Mouse (Mus musculus) heart, adult 2 months (tissue): ENCODE measurements around the gene Car8. TPM values are rescaled to one million over a fixed set of nuclear protein-coding genes. Genes with fewer than 3 reads are reported as not detected.
"Not testable (repeated sequence)": the region's sequence is repeated elsewhere in the genome, so short reads cannot be mapped to it uniquely, and the experiment has no call there.

ENCODE experiments used
- DNase-seq, 2 experiments: peaks; one replicate each; pipeline ENCODE4 v3.0.0; 2021
- H3K27ac ChIP-seq: fragments of 200-600 bp; 2 replicates; pipeline ENCODE4 v1.8.1; 2022
- H3K27me3 ChIP-seq: fragments of 200-500 bp; 2 replicates; pipeline ENCODE4 v1.6.1; 2012; ENCODE audit warnings: mild to moderate bottlenecking, low read length, inconsistent platforms, mixed read lengths; ENCODE audit not compliant: control insufficient read depth, insufficient read depth
- H3K36me3 ChIP-seq: fragments of 200-500 bp; 2 replicates; pipeline ENCODE4 v1.6.1; 2012; ENCODE audit warnings: low read length, inconsistent platforms; ENCODE audit not compliant: control insufficient read depth, insufficient read depth
- H3K4me1 ChIP-seq: fragments of 200-500 bp; 2 replicates; pipeline ENCODE4 v1.6.1; 2011; ENCODE audit warnings: low read length; ENCODE audit not compliant: control insufficient read depth, insufficient read depth
- H3K4me3 ChIP-seq: fragments of 200-600 bp; 2 replicates; pipeline ENCODE4 v1.8.1; 2022
- H3K79me2 ChIP-seq: fragments of 200-500 bp; replicated peaks from 2 replicates; pipeline ENCODE4 v1.6.1; 2012; ENCODE audit warnings: mild to moderate bottlenecking, inconsistent platforms, low read length, moderate library complexity, mixed read lengths; ENCODE audit not compliant: control insufficient read depth, insufficient read depth
- H3K9ac ChIP-seq: fragments of 200-500 bp; 2 replicates; pipeline ENCODE4 v1.6.1; 2012; ENCODE audit warnings: low read depth, mild to moderate bottlenecking, control low read depth, inconsistent platforms, low read length, mixed read lengths
- CTCF ChIP-seq: fragments of 200-600 bp; IDR thresholded peaks from 2 replicates; pipeline ENCODE4 v1.8.1; 2022; ENCODE audit warnings: antibody characterized with exemption, mild to moderate bottlenecking, moderate library complexity
- EP300 ChIP-seq: fragments of 200-500 bp; IDR thresholded peaks from 2 replicates; pipeline ENCODE4 v1.6.1; 2011; ENCODE audit warnings: low read depth, low read length, control low read depth; ENCODE audit not compliant: insufficient read depth
- POLR2A ChIP-seq: fragments of 200-500 bp; IDR thresholded peaks from 2 replicates; pipeline ENCODE4 v1.6.1; 2011; ENCODE audit warnings: mild to moderate bottlenecking, low read depth, low read length, control low read depth; ENCODE audit not compliant: insufficient read depth
- WGBS: fragments of 180-500 bp; shearing (Covaris S2); methylation state at CpG from one replicate; pipeline ENCODE4 v1.1.7; 2018; 5-methylcytosine and 5-hydroxymethylcytosine counted together
- intact Hi-C: fragments of 180-260 bp; cut with DNase I; formaldehyde crosslinking; loops from one replicate; pipeline ENCODE4 v1.15.1; 2025
- polyA plus RNA-seq: library from polyadenylated mRNA; depleted of rRNA; stranded (reverse); fragments of >200 nt; gene quantifications from 2 replicates; pipeline ENCODE4 v1.2.3, GENCODE M21; 2012
- total RNA-seq, 2 experiments: library from RNA; stranded (reverse); gene quantifications; 2 replicates each; pipeline ENCODE4 v1.2.3; 2021

The Car8 gene
- total and polyA plus RNA-seq, 3 experiments, result 3.3 to 12.1 (median 9.4) TPM

DNA sequence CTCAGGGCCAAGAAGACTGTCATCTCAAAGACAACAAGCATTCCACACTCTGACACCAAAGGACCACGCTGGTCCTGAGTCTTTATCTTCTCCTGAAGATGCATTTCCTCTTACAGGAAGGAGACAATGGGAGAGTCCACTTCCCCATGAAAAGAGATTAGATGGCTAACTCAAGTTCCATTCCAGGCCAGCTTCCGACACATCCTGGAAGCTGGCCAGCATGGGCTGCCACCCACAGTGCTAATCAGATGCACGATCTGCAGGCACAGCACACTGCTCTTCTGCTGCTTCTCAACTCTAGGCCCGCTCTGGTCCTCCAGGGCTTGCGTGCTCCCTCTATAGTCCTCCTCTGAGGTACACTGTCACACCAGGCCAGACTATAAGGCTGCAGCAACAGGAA is 40.8 kb downstream of the Car8 start:
- intact Hi-C loops, result no loop called here
- H3K27ac ChIP-seq, result peak overlapping the region; percentile 42

DNA sequence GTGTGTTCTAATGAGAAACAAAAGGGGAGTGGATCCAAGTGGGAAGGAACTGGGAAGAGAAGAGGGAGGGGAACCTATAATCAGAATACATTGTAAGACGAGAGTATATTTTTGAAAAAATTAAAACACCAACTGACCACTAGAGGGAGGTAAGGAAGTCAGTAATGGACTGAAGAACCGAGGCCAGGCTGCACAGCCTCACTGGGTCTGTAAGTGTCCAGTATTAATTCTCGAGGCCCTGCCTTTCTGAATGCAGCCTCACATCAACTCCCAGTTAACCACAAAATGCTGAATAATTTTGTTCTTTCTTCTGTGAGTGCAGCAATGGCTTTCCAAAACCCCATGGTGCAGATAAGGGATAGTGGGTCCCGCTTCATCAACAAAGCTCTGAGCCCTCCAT is 48.4 kb downstream of the Car8 start:
- H3K4me1 ChIP-seq, result peaks cover 2% of the 10 kb centered on the region; the same call in 1 of the 2 replicates
- peaks cover under 1% of the 10 kb centered on the region for H3K36me3 ChIP-seq
- intact Hi-C loops, result no loop called here
- H3K27ac ChIP-seq, result no peak overlapping the region
- no peak overlapping the region for H3K9ac ChIP-seq
- DNase-seq, result no peak
- H3K27me3 ChIP-seq, result no peaks in the 10 kb centered on the region
- TF ChIP-seq CTCF, result peak; percentile 78
- TF ChIP-seq EP300, result no peak
- 70% methylated on average over 4 of the region's 4 CpGs for WGBS
- no peak overlapping the region for H3K4me3 ChIP-seq
- H3K79me2 ChIP-seq, result no peaks in the 10 kb centered on the region

More for the DNA sequence above, 40.8 kb downstream of the Car8 start:
- WGBS, result 49% methylated on average over 5 of the region's 5 CpGs
- no peaks in the 10 kb centered on the region for H3K27me3 ChIP-seq
- TF ChIP-seq EP300 (peak; percentile 79; the same call in 1 of the 2 replicates), CTCF (no peak), POLR2A (0 out of 2 replicates have a peak, but pooled peaks have one; percentile 3)
- peaks cover 13% of the 10 kb centered on the region for H3K4me1 ChIP-seq
- peaks cover 18% of the 10 kb centered on the region for H3K36me3 ChIP-seq
- no peak overlapping the region for H3K4me3 ChIP-seq
- DNase-seq, result peak in 1 of 2 experiments; percentile 55
- no peaks in the 10 kb centered on the region for H3K79me2 ChIP-seq
- no peak overlapping the region for H3K9ac ChIP-seq

DNA sequence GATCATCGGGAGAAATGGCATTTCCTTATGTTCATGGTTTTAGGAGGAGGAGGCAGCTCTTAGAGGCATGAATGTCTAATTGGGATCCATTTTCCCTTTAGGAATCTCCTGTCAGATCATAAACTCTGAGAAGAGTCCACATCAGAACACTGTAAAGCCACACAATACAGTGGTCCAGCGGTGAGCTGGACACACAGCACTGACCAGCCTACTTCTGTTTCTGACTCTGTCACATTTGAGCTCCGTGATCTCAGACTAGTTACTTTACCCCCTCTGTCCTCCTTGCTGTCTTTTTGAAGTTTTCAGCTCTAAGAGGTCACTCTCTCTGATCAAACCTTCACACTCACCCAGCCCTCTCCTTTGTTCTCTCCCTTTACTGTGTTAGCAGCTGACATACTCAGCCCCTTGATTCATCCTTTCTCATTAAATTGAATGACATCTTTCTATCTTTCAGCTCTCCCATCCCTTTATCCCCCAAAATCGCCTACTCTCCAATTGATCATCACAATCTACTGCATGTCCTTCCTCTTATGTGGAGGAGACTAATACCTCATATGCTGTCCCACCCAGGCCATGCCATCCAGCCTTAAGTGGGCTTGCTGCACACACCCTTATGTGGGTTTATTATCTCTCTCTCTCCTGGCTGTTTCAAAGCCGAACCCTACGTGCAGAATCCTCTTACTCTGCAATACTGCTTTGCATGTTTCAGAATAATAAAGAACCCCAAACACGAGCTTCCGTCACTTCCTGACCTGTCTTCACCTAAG is 51.7 kb downstream of the Car8 start:
- H3K36me3 ChIP-seq, result peaks cover 23% of the 10 kb centered on the region
- peaks cover 6% of the 10 kb centered on the region for H3K4me1 ChIP-seq
- no peak overlapping the region for H3K9ac ChIP-seq
- H3K27me3 ChIP-seq, result no peaks in the 10 kb centered on the region
- H3K27ac ChIP-seq, result no peak overlapping the region
- DNase-seq, result no peak
- TF ChIP-seq CTCF (no peak), EP300 (no peak), POLR2A (no peak)
- 79% methylated on average over 8 of the region's 8 CpGs for WGBS
- no peak overlapping the region for H3K4me3 ChIP-seq
- intact Hi-C loops, result loop anchor here (5.0 kb wide), 2 partner anchors 50 to 180 kb away; partner anchors contain the start of gene Car8
- H3K79me2 ChIP-seq, result no peaks in the 10 kb centered on the region

DNA sequence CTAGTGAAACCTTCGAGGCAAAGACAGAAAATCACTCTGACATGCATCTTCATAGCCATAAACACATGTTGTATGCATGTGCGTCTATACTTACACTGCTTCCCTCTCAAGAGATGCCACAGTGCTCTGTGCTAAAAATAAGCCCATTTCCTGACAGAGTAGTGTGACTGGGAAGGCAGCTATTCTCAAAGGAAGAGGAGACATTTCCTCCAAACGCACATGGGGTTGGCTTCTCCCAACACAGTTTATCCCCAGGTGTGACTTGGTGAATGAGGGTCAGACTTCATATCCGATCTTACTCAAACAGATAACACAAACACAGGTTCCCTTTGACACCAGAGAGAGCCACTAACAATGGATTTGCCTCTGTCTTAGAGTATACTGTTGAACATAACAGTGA is 58.3 kb downstream of the Car8 start:
- no peaks in the 10 kb centered on the region for H3K27me3 ChIP-seq
- H3K79me2 ChIP-seq, result no peaks in the 10 kb centered on the region
- H3K27ac ChIP-seq, result peak overlapping the region; percentile 34; the same call in 1 of the 2 replicates
- H3K9ac ChIP-seq, result no peak overlapping the region
- intact Hi-C loops, result loop anchor here (5.0 kb wide), 2 partner anchors 33 to 68 kb away; no protein-coding TSS in a partner anchor
- TF ChIP-seq EP300 (no peak), POLR2A (no peak), CTCF (no peak)
- H3K4me1 ChIP-seq, result peaks cover 4% of the 10 kb centered on the region
- no peak for DNase-seq
- H3K4me3 ChIP-seq, result no peak overlapping the region
- WGBS, result 33% methylated on average over 4 of the region's 4 CpGs
- H3K36me3 ChIP-seq, result peaks cover 30% of the 10 kb centered on the region

DNA sequence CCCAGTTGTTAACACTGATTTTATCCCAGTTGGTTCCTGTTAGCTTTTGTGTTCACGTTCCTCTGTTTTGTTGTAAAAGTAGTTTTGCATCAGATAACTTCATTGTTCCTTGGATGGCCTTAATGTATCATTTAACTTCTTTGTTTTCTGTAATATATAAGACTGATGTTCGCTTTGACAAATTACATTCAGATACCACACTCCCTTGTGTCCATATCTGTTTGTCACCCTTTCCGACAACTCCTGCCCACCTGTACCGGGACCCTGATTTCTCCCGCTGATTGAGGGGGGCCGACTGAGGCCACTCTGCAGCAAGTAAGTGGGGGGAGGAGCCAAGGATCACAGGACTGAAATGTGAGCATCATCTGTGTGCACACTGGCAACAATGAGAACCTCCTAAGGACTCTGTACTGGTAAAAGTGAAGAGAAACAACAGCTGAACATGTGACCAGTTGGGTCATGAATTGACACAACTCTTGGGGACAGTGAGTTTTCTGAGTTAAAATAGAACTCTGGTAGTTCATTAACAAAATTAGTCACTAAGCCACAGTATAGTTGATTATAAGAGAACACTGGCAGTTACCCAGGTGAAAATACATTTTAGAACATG is 84.1 kb downstream of the Car8 start:
- TF ChIP-seq POLR2A (no peak), EP300 (no peak), CTCF (no peak)
- 75% methylated on average over 6 of the region's 6 CpGs for WGBS
- no peaks in the 10 kb centered on the region for H3K79me2 ChIP-seq
- DNase-seq, result no peak
- no peak overlapping the region for H3K4me3 ChIP-seq
- no peaks in the 10 kb centered on the region for H3K27me3 ChIP-seq
- H3K4me1 ChIP-seq, result peaks cover 3% of the 10 kb centered on the region
- H3K9ac ChIP-seq, result no peak overlapping the region
- H3K36me3 ChIP-seq, result no peaks in the 10 kb centered on the region; the same call in 1 of the 2 replicates
- H3K27ac ChIP-seq, result no peak overlapping the region
- intact Hi-C loops, result no loop called here

DNA sequence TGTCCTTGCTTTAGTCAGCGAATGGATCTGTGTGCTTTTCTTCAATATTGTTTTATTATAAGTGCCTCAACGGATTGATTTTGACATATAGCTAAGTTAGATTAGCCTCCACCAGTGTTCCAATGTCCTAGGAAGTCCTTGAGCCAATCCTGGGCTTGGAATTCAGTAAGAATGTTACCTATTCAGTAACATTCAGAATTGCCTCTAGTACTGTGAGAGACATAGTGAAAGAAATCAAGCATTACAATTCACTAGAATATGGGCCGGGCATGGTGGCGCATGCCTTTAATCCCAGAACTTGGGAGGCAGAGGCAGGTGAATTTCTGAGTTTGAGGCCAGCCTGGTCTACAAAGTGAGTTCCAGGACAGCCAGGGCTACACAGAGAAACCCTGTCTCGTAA is 84.9 kb downstream of the Car8 start:
- H3K9ac ChIP-seq, H3K27me3 ChIP-seq, H3K36me3 ChIP-seq, H3K27ac ChIP-seq, H3K4me3 ChIP-seq, DNase-seq, intact Hi-C loops, H3K4me1 ChIP-seq, H3K79me2 ChIP-seq: not testable (repeated sequence)
- 90% methylated on average over 5 of the region's 5 CpGs for WGBS
